Comparison of ENCODE assay signal across 19 mouse cellular contexts in genomic region chr5:86173778-86174177, GRCm38 (mm10). TPM values are rescaled to one million over a fixed set of nuclear protein-coding genes. Genes with fewer than 3 reads are reported as not detected.
DNase-seq lines count a peak whose midpoint lies in the region; ATAC-seq and TF ChIP-seq lines count a peak whose summit lies in the region.
"Had no signal": no experiment of that assay in that cellular context is flagged by ENCODE, and none has a peak within 500 bp of the region (broad histone marks: within the 10 kb centered on the region; RNA-seq: fewer than 3 reads in every experiment).

No protein-coding gene starts in this region.

- no peaks in the 10 kb centered on the region for H3K9me3 ChIP-seq in hindbrain, embryonic 13.5 days
- no peaks in the 10 kb centered on the region for H3K9me3 ChIP-seq in hindbrain, postnatal 0 days (ENCODE audit: low read length)
- no peaks in the 10 kb centered on the region for H3K9me3 ChIP-seq in neural tube, embryonic 13.5 days
- no peaks in the 10 kb centered on the region for H3K9me3 ChIP-seq in neural tube, embryonic 15.5 days (replicated peaks)
- H3K9me3 ChIP-seq: kidney, embryonic 15.5 days; midbrain, embryonic 10.5 days had no signal

- 49% methylated on average over 2 of the region's 2 CpGs for WGBS in hindbrain, embryonic 13.5 days
- 47% methylated on average over 2 of the region's 2 CpGs for WGBS in hindbrain, postnatal 0 days
- 47% methylated on average over 2 of the region's 2 CpGs for WGBS in neural tube, embryonic 13.5 days
- 60% methylated on average over 2 of the region's 2 CpGs for WGBS in neural tube, embryonic 15.5 days

- no peak overlapping the region for H3K9ac ChIP-seq in hindbrain, embryonic 13.5 days
- H3K9ac ChIP-seq in hindbrain, postnatal 0 days (replicated peaks; ENCODE audit: low read length) = no peak overlapping the region
- no peak overlapping the region for H3K9ac ChIP-seq in neural tube, embryonic 13.5 days
- H3K9ac ChIP-seq in neural tube, embryonic 15.5 days (replicated peaks) = no peak overlapping the region
- H3K9ac ChIP-seq: kidney, embryonic 15.5 days had no signal

- H3K4me1 ChIP-seq in hindbrain, embryonic 13.5 days (replicated peaks) = peaks cover 18% of the 10 kb centered on the region
- no peaks in the 10 kb centered on the region for H3K4me1 ChIP-seq in hindbrain, postnatal 0 days (ENCODE audit: insufficient read depth, low read length)
- peaks cover 13% of the 10 kb centered on the region for H3K4me1 ChIP-seq in neural tube, embryonic 13.5 days (replicated peaks)
- H3K4me1 ChIP-seq in neural tube, embryonic 15.5 days = peaks cover 16% of the 10 kb centered on the region

- H3K27me3 ChIP-seq in hindbrain, embryonic 13.5 days = no peaks in the 10 kb centered on the region
- H3K27me3 ChIP-seq in hindbrain, postnatal 0 days (ENCODE audit: insufficient read depth, low read length) = no peaks in the 10 kb centered on the region
- no peaks in the 10 kb centered on the region for H3K27me3 ChIP-seq in neural tube, embryonic 13.5 days
- no peaks in the 10 kb centered on the region for H3K27me3 ChIP-seq in neural tube, embryonic 15.5 days (replicated peaks)
- H3K27me3 ChIP-seq: kidney, embryonic 15.5 days had no signal

- no peak overlapping the region for H3K4me3 ChIP-seq in hindbrain, embryonic 13.5 days
- no peak overlapping the region for H3K4me3 ChIP-seq in hindbrain, postnatal 0 days (ENCODE audit: low read length)
- H3K4me3 ChIP-seq in neural tube, embryonic 13.5 days = no peak overlapping the region
- no peak overlapping the region for H3K4me3 ChIP-seq in neural tube, embryonic 15.5 days (replicated peaks)

- H3K36me3 ChIP-seq in hindbrain, embryonic 13.5 days = peaks cover 6% of the 10 kb centered on the region; the same call in 1 of the 2 replicates
- H3K36me3 ChIP-seq in hindbrain, postnatal 0 days (ENCODE audit: insufficient read depth, low read length) = no peaks in the 10 kb centered on the region
- peaks cover 5% of the 10 kb centered on the region; the same call in 1 of the 2 replicates for H3K36me3 ChIP-seq in neural tube, embryonic 13.5 days
- H3K36me3 ChIP-seq in neural tube, embryonic 15.5 days = peaks cover 7% of the 10 kb centered on the region; the same call in 1 of the 2 replicates

- ATAC-seq in hindbrain, embryonic 13.5 days (ENCODE audit: low FRiP score) = no peak
- ATAC-seq in hindbrain, postnatal 0 days = no peak
- ATAC-seq in neural tube, embryonic 13.5 days (ENCODE audit: low read depth) = no peak
- ATAC-seq in neural tube, embryonic 15.5 days (ENCODE audit: low FRiP score) = no peak

- no peak overlapping the region for H3K4me2 ChIP-seq in hindbrain, embryonic 13.5 days
- no peak overlapping the region for H3K4me2 ChIP-seq in hindbrain, postnatal 0 days (ENCODE audit: low read depth, low read length)
- no peak overlapping the region for H3K4me2 ChIP-seq in neural tube, embryonic 13.5 days
- H3K4me2 ChIP-seq in neural tube, embryonic 15.5 days = no peak overlapping the region

- DNase-seq in embryo, embryonic 10.5 days (ENCODE audit: low spot score) = peak; percentile 10
- no peak for DNase-seq in embryo, embryonic 9.5 days (ENCODE audit: extremely low spot score)
- DNase-seq in hindbrain, postnatal 0 days (ENCODE audit: low spot score) = no peak
- peak; percentile 5 for DNase-seq in retina, embryonic 14.5 days (ENCODE audit: low spot score)
- DNase-seq in heart, postnatal 4 days = no peak
- DNase-seq: adrenal gland, postnatal 25 days; gastrocnemius, postnatal 36 days; layer of hippocampus, postnatal 36 days; lung, postnatal 36 days; right cerebral cortex, postnatal 4 days had no signal

- peak overlapping the region; percentile 97 for H3K27ac ChIP-seq in hindbrain, embryonic 13.5 days
- H3K27ac ChIP-seq in hindbrain, postnatal 0 days = no peak overlapping the region
- peak overlapping the region; percentile 96; the same call in 1 of the 2 replicates for H3K27ac ChIP-seq in neural tube, embryonic 13.5 days (replicated peaks)
- no peak overlapping the region for H3K27ac ChIP-seq in neural tube, embryonic 15.5 days (replicated peaks)

- TF ChIP-seq CTCF in hindbrain, postnatal 0 days (IDR thresholded peaks at IDR 0.05; ENCODE audit: low read depth) = no peak

RNA-seq across cellular contexts. Expression of gene Uba6, which starts 1.2 kb away (rescaled TPM):
- 13.6 and 14.1 TPM in 2 replicates for polyA plus RNA-seq in hindbrain, embryonic 13.5 days (2015; fragmentation: Nextera tagmentation; extraction: Ambion mirVana)
- total RNA-seq in hindbrain, postnatal 0 days (2014; rRNA removed) = 10.6 and 11.9 TPM in 2 replicates
- polyA plus RNA-seq in hindbrain, postnatal 0 days (2015; fragmentation: Nextera tagmentation; extraction: Ambion mirVana) = 7.2 and 7.9 TPM in 2 replicates
- 13.0 and 14.7 TPM in 2 replicates for polyA plus RNA-seq in neural tube, embryonic 13.5 days (2015; fragmentation: Nextera tagmentation; extraction: Ambion mirVana)
- 11.9 and 12.0 TPM in 2 replicates for polyA plus RNA-seq in neural tube, embryonic 15.5 days (2015; fragmentation: Nextera tagmentation; extraction: Ambion mirVana)
- 1 to 10 TPM; 9.0 to 9.4 TPM for total RNA-seq in heart, postnatal 4 days (2021)

RNA-seq across cellular contexts. Expression of gene Gnrhr, which starts 23.9 kb away (rescaled TPM):
- not detected in 2 replicates for polyA plus RNA-seq in hindbrain, embryonic 13.5 days (2015; fragmentation: Nextera tagmentation; extraction: Ambion mirVana)
- total RNA-seq in hindbrain, postnatal 0 days (2014; rRNA removed) = not detected in 2 replicates
- 0.20 TPM in 1 of 2 replicates, not detected in the other for polyA plus RNA-seq in hindbrain, postnatal 0 days (2015; fragmentation: Nextera tagmentation; extraction: Ambion mirVana)
- polyA plus RNA-seq in neural tube, embryonic 13.5 days (2015; fragmentation: Nextera tagmentation; extraction: Ambion mirVana) = not detected in 2 replicates
- not detected in 2 replicates for polyA plus RNA-seq in neural tube, embryonic 15.5 days (2015; fragmentation: Nextera tagmentation; extraction: Ambion mirVana)
- total RNA-seq in heart, postnatal 4 days (2021) = not detected
- total RNA-seq: gastrocnemius, postnatal 36 days; hematopoietic stem cell, adult 5-6 weeks; layer of hippocampus, postnatal 36 days; left cerebral cortex, postnatal 36 days had no signal
- polyA plus RNA-seq: heart, embryonic 11.5 days; kidney, embryonic 15.5 days; liver, embryonic 16.5 days had no signal

Comparison
In these comparisons a context has a peak if more than half of its experiments do, and no peak if none do; other contexts are left out.
1. DNase-seq: peak in embryo, embryonic 10.5 days (single experiment) and retina, embryonic 14.5 days (single experiment); none in embryo, embryonic 9.5 days (single experiment), hindbrain, postnatal 0 days (single experiment) and heart, postnatal 4 days (single experiment).
2. H3K27ac ChIP-seq: peak in hindbrain, embryonic 13.5 days (single experiment) and neural tube, embryonic 13.5 days (single experiment); none in hindbrain, postnatal 0 days (single experiment) and neural tube, embryonic 15.5 days (single experiment).